In genomic region chr16:56885824-56886615, GRCm38 (mm10) we compare ENCODE assay signal across 8 mouse cellular contexts. TPM values are rescaled to one million over a fixed set of nuclear protein-coding genes. Genes with fewer than 3 reads are reported as not detected.
DNase-seq lines count a peak whose midpoint lies in the region; ATAC-seq and TF ChIP-seq lines count a peak whose summit lies in the region.

TSS of gene Tmem45a (minus strand) at chr16:56886166.

- H3K4me1 ChIP-seq in E14TG2a.4 (replicated peaks; ENCODE audit: low read depth, low read length) = peaks cover 21% of the 10 kb centered on the region
- H3K4me1 ChIP-seq in forebrain, embryonic 14.5 days (ENCODE audit: control insufficient read depth, insufficient read depth, low read length) = 0 out of 2 replicates have a peak, but pooled peaks cover 5% of the 10 kb centered on the region
- no peaks in the 10 kb centered on the region for H3K4me1 ChIP-seq in heart, postnatal 0 days (ENCODE audit: control insufficient read depth, insufficient read depth)
- no peaks in the 10 kb centered on the region for H3K4me1 ChIP-seq in liver, adult 2 months (ENCODE audit: control insufficient read depth, insufficient read depth, low read length)
- no peaks in the 10 kb centered on the region for H3K4me1 ChIP-seq in neural tube, embryonic 11.5 days (ENCODE audit: control insufficient read depth, insufficient read depth, low read length)

- no peaks in the 10 kb centered on the region for H3K79me2 ChIP-seq in liver, adult 2 months (ENCODE audit: control insufficient read depth, insufficient read depth, low read length)

- peaks cover 7% of the 10 kb centered on the region; the same call in 1 of the 2 replicates for H3K27me3 ChIP-seq in E14TG2a.4 (ENCODE audit: insufficient read depth, low read length)
- no peaks in the 10 kb centered on the region for H3K27me3 ChIP-seq in forebrain, embryonic 14.5 days (replicated peaks; ENCODE audit: control insufficient read depth, insufficient read depth, low read length)
- no peaks in the 10 kb centered on the region for H3K27me3 ChIP-seq in heart, postnatal 0 days (ENCODE audit: control insufficient read depth, insufficient read depth, low read length)
- H3K27me3 ChIP-seq in liver, adult 2 months (ENCODE audit: control insufficient read depth, insufficient read depth, low read length) = no peaks in the 10 kb centered on the region
- H3K27me3 ChIP-seq in neural tube, embryonic 11.5 days (ENCODE audit: control insufficient read depth, insufficient read depth, low read length) = no peaks in the 10 kb centered on the region

- WGBS in forebrain, embryonic 14.5 days = 6% methylated on average over 24 of the region's 25 CpGs
- WGBS in heart, postnatal 0 days = 5% methylated on average over 25 of the region's 25 CpGs
- 9% methylated on average over 25 of the region's 25 CpGs for WGBS in liver, adult 2 months
- 4% methylated on average over 25 of the region's 25 CpGs for WGBS in neural tube, embryonic 11.5 days

- H3K27ac ChIP-seq in forebrain, embryonic 14.5 days (ENCODE audit: low read depth, low read length) = no peak within 1 kb of the TSS
- peak within 1 kb of the TSS; percentile 44; the same call in 1 of the 2 replicates for H3K27ac ChIP-seq in heart, postnatal 0 days (ENCODE audit: low read depth)
- H3K27ac ChIP-seq in liver, adult 2 months (replicated peaks; ENCODE audit: insufficient read depth, low read depth, low read length) = no peak within 1 kb of the TSS
- H3K27ac ChIP-seq in neural tube, embryonic 11.5 days (ENCODE audit: low read depth, low read length) = no peak within 1 kb of the TSS

- no peak for TF ChIP-seq CTCF in E14TG2a.4 (conservative IDR thresholded peaks at IDR 0.05; ENCODE audit: low read length)
- no peak for TF ChIP-seq CTCF in heart, postnatal 0 days (IDR thresholded peaks at IDR 0.05; ENCODE audit: low read depth)
- no peak for TF ChIP-seq CTCF in liver, adult 2 months (IDR thresholded peaks at IDR 0.05; ENCODE audit: low read depth, low read length)

- peak; percentile 82 for DNase-seq in forebrain, embryonic 14.5 days (ENCODE audit: low spot score)
- peak; percentile 79 for DNase-seq in heart, postnatal 0 days (ENCODE audit: low spot score)
- peak; percentile 91 for DNase-seq in kidney, postnatal 14 days
- peak; percentile 3 for DNase-seq in liver, adult 2 months (ENCODE audit: extremely low read depth, low read depth, low spot score)
- peak; percentile 86 for DNase-seq in neural tube, embryonic 11.5 days (ENCODE audit: low spot score)
- peak; percentile 18 to 19 for DNase-seq in thymus, adult 18-20 months

- peak within 1 kb of the TSS; percentile 85 for H3K4me3 ChIP-seq in E14TG2a.4 (replicated peaks; ENCODE audit: low read length)
- peak within 1 kb of the TSS; percentile 36 for H3K4me3 ChIP-seq in forebrain, embryonic 14.5 days (ENCODE audit: low read depth, low read length)
- H3K4me3 ChIP-seq in heart, postnatal 0 days (ENCODE audit: low read depth, low read length) = peak within 1 kb of the TSS; percentile 54
- H3K4me3 ChIP-seq in liver, adult 2 months (ENCODE audit: insufficient read depth, low read depth, low read length) = peak within 1 kb of the TSS; percentile 57; the same call in 1 of the 2 replicates
- peak within 1 kb of the TSS; percentile 39 for H3K4me3 ChIP-seq in neural tube, embryonic 11.5 days (ENCODE audit: low read depth, low read length)

- ATAC-seq in cerebellum, adult (ENCODE audit: insufficient number of reproducible peaks, low FRiP score, low TSS enrichment) = peak; percentile 58; the same call in 1 of the 2 replicates
- peak; percentile 99 for ATAC-seq in forebrain, embryonic 14.5 days
- ATAC-seq in heart, postnatal 0 days (ENCODE audit: insufficient read depth, low read depth) = peak; percentile 96
- peak; percentile 97 for ATAC-seq in neural tube, embryonic 11.5 days (ENCODE audit: insufficient read depth, low FRiP score, low TSS enrichment)

- no peaks in the 10 kb centered on the region for H3K9me3 ChIP-seq in E14TG2a.4 (ENCODE audit: low read length)
- H3K9me3 ChIP-seq in forebrain, embryonic 14.5 days (replicated peaks; ENCODE audit: control insufficient read depth, low read length) = no peaks in the 10 kb centered on the region
- H3K9me3 ChIP-seq in heart, postnatal 0 days (replicated peaks; ENCODE audit: control insufficient read depth, low read length) = no peaks in the 10 kb centered on the region
- no peaks in the 10 kb centered on the region for H3K9me3 ChIP-seq in neural tube, embryonic 11.5 days (ENCODE audit: control insufficient read depth, low read length)

- no peaks in the 10 kb centered on the region for H3K36me3 ChIP-seq in E14TG2a.4 (ENCODE audit: insufficient read depth, low read length)
- H3K36me3 ChIP-seq in forebrain, embryonic 14.5 days (ENCODE audit: control insufficient read depth, insufficient read depth, low read length) = no peaks in the 10 kb centered on the region
- H3K36me3 ChIP-seq in heart, postnatal 0 days (replicated peaks; ENCODE audit: control insufficient read depth, insufficient read depth, low read length) = no peaks in the 10 kb centered on the region
- no peaks in the 10 kb centered on the region for H3K36me3 ChIP-seq in liver, adult 2 months (ENCODE audit: control insufficient read depth, insufficient read depth, low read length)
- H3K36me3 ChIP-seq in neural tube, embryonic 11.5 days (ENCODE audit: control insufficient read depth, insufficient read depth, low read length) = no peaks in the 10 kb centered on the region

- H3K4me2 ChIP-seq in forebrain, embryonic 14.5 days (ENCODE audit: low read length) = peak within 1 kb of the TSS; percentile 58
- peak within 1 kb of the TSS; percentile 73 for H3K4me2 ChIP-seq in heart, postnatal 0 days (ENCODE audit: low read depth, low read length)
- H3K4me2 ChIP-seq in neural tube, embryonic 11.5 days (ENCODE audit: low read depth) = peak within 1 kb of the TSS; percentile 64

- no peak for TF ChIP-seq POLR2A in liver, adult 2 months (IDR thresholded peaks at IDR 0.05; ENCODE audit: extremely low read depth, insufficient read depth, low read length)

- peak within 1 kb of the TSS; percentile 43; the same call in 1 of the 2 replicates for H3K9ac ChIP-seq in forebrain, embryonic 14.5 days (ENCODE audit: low read length)
- no peak within 1 kb of the TSS; the same call in 1 of the 2 replicates for H3K9ac ChIP-seq in heart, postnatal 0 days (replicated peaks; ENCODE audit: low read depth, low read length)
- peak within 1 kb of the TSS; percentile 38; the same call in 1 of the 2 replicates for H3K9ac ChIP-seq in liver, adult 2 months (ENCODE audit: low read depth, low read length)
- peak within 1 kb of the TSS; percentile 37; the same call in 1 of the 2 replicates for H3K9ac ChIP-seq in neural tube, embryonic 11.5 days (ENCODE audit: low read length)

- TF ChIP-seq EP300 in heart, postnatal 0 days (IDR thresholded peaks at IDR 0.05; ENCODE audit: low read depth) = no peak

RNA-seq across cellular contexts. Expression of gene Tmem45a, which starts in this region (rescaled TPM):
- 6.4 and 7.0 TPM in 2 replicates for polyA plus RNA-seq in forebrain, embryonic 14.5 days (2014; fragmentation: Nextera tagmentation; extraction: Ambion mirVana)
- total RNA-seq in heart, postnatal 0 days (2014; rRNA removed; ENCODE audit: low replicate concordance) = 8.1 and 10.7 TPM in 2 replicates
- polyA plus RNA-seq in heart, postnatal 0 days (2015; fragmentation: Nextera tagmentation; extraction: Ambion mirVana) = 8.4 and 8.8 TPM in 2 replicates
- total RNA-seq in liver, adult 2 months (2014; rRNA removed) = 0.28 and 0.67 TPM in 2 replicates
- polyA plus RNA-seq in liver, adult 2 months (2012; rRNA removed) = 0.15 and 0.26 TPM in 2 replicates
- 9.6 and 12.7 TPM in 2 replicates for polyA plus RNA-seq in neural tube, embryonic 11.5 days (2014; fragmentation: Nextera tagmentation; extraction: Ambion mirVana)

Comparison
In these comparisons a context has a peak if more than half of its experiments do, and no peak if none do; other contexts are left out.
1. Peak in DNase-seq, H3K4me3 ChIP-seq and H3K9ac ChIP-seq in liver, adult 2 months; RNA of the gene not detected or under 1 TPM.
2. DNase-seq: peak in every context shown above with its lines; median percentile 91 in kidney, postnatal 14 days; 86 in neural tube, embryonic 11.5 days; 82 in forebrain, embryonic 14.5 days; 79 in heart, postnatal 0 days; 18 in thymus, adult 18-20 months; 3 in liver, adult 2 months.